Mouse (Mus musculus): ENCODE measurements at regions not wholly inside any gene's neighbourhood (a gene's known extent, or its start where the extent isn't known, plus 50 kb on each side); places are given as distances from the start of the nearest gene placed in this dataset.

- no peak for DNase-seq (ENCODE audit: low read depth, low spot score)
Measured at GRCm38 (mm10) chr3:70097813-70098212, 90.4 kb downstream of the Otol1 start.

- DNase-seq (ENCODE audit: low read depth, low spot score): no peak
Measured at GRCm38 (mm10) chr3:70102091-70102490, 94.7 kb downstream of the Otol1 start.

- DNase-seq (ENCODE audit: low read depth, low spot score): no peak
Measured at GRCm38 (mm10) chr3:70102593-70103213, 95.3 kb downstream of the Otol1 start.

- DNase-seq (ENCODE audit: low read depth, low spot score): peak; percentile 61
Measured at GRCm38 (mm10) chr3:70103983-70104827, 96.8 kb downstream of the Otol1 start.

GRCm38 (mm10) chr3:70104828-70105399 is 97.5 kb downstream of the Otol1 start:
- peak; percentile 65 for DNase-seq (ENCODE audit: low read depth, low spot score)

GRCm38 (mm10) chr3:70105561-70105960 is 98.1 kb downstream of the Otol1 start:
- DNase-seq (ENCODE audit: low read depth, low spot score): no peak

- no peak for DNase-seq (ENCODE audit: low read depth, low spot score)
Measured at GRCm38 (mm10) chr3:70106141-70106540, 98.7 kb downstream of the Otol1 start.

- no peak for DNase-seq (ENCODE audit: low read depth, low spot score)
Measured at GRCm38 (mm10) chr3:70126212-70126611, 118.8 kb downstream of the Otol1 start.

- DNase-seq (ENCODE audit: low read depth, low spot score): no peak
Measured at GRCm38 (mm10) chr3:70130241-70131029, 123.0 kb downstream of the Otol1 start.

GRCm38 (mm10) chr3:70134963-70135362 is 127.5 kb downstream of the Otol1 start:
- no peak for DNase-seq (ENCODE audit: low read depth, low spot score)

- DNase-seq (ENCODE audit: low read depth, low spot score): no peak
Measured at GRCm38 (mm10) chr3:70138488-70138887, 131.1 kb downstream of the Otol1 start.

GRCm38 (mm10) chr3:70138926-70139325 is 131.5 kb downstream of the Otol1 start:
- no peak for DNase-seq (ENCODE audit: low read depth, low spot score)

- DNase-seq (ENCODE audit: low read depth, low spot score): no peak
Measured at GRCm38 (mm10) chr3:70145728-70146127, 138.3 kb downstream of the Otol1 start.

GRCm38 (mm10) chr3:70151156-70151555 is 143.7 kb downstream of the Otol1 start:
- DNase-seq (ENCODE audit: low read depth, low spot score): peak; percentile 76

- DNase-seq (ENCODE audit: low read depth, low spot score): no peak
Measured at GRCm38 (mm10) chr3:70160043-70160442, 152.6 kb downstream of the Otol1 start.

GRCm38 (mm10) chr3:70171667-70172066 is 164.3 kb downstream of the Otol1 start:
- no peak for DNase-seq (ENCODE audit: low read depth, low spot score)

GRCm38 (mm10) chr3:70176391-70176790 is 169.0 kb downstream of the Otol1 start:
- no peak for DNase-seq (ENCODE audit: low read depth, low spot score)

GRCm38 (mm10) chr3:70181611-70182010 is 174.2 kb downstream of the Otol1 start:
- DNase-seq (ENCODE audit: low read depth, low spot score): no peak

GRCm38 (mm10) chr3:70190741-70191140 is 183.3 kb downstream of the Otol1 start:
- no peak for DNase-seq (ENCODE audit: low read depth, low spot score)

GRCm38 (mm10) chr3:70196671-70197070 is 189.3 kb downstream of the Otol1 start:
- no peak for DNase-seq (ENCODE audit: low read depth, low spot score)

GRCm38 (mm10) chr3:70198890-70199289 is 191.5 kb downstream of the Otol1 start:
- DNase-seq (ENCODE audit: low read depth, low spot score): no peak

Measured in R1 (cell line).